Mouse (Mus musculus) olfactory bulb, adult 2 months (tissue): ENCODE measurements around the gene Zc3h12d. TPM values are rescaled to one million over a fixed set of nuclear protein-coding genes. Genes with fewer than 3 reads are reported as not detected.
A peak's percentile ranks its signal among the peaks of the same experiment; 100 is the strongest.
"Not testable (repeated sequence)": the region's sequence is repeated elsewhere in the genome, so short reads cannot be mapped to it uniquely, and the experiment has no call there.

Experiments
- H3K27ac ChIP-seq: fragments of 200-500 bp; 2 replicates; pipeline ENCODE4 v1.5.1; 2012; ENCODE audit warnings: low read depth, low read length; ENCODE audit not compliant: insufficient read depth
- H3K4me1 ChIP-seq: fragments of 200-500 bp; 2 replicates; pipeline ENCODE4 v1.6.1; 2012; ENCODE audit warnings: low read length; ENCODE audit not compliant: control insufficient read depth, insufficient read depth
- H3K4me3 ChIP-seq: fragments of 200-500 bp; 2 replicates; pipeline ENCODE4 v1.5.1; 2012; ENCODE audit warnings: mild to moderate bottlenecking, low read depth, low read length, moderate library complexity; ENCODE audit not compliant: insufficient read depth
- CTCF ChIP-seq: fragments of 200-500 bp; IDR thresholded peaks from 2 replicates; pipeline ENCODE4 v1.5.1; 2012; ENCODE audit warnings: low read depth, mild to moderate bottlenecking, low read length, moderate library complexity; ENCODE audit not compliant: insufficient read depth
- POLR2A ChIP-seq: fragments of 200-500 bp; IDR thresholded peaks from 2 replicates; pipeline ENCODE4 v1.6.1; 2012; ENCODE audit warnings: mild to moderate bottlenecking, low read depth, low read length, moderate library complexity; ENCODE audit not compliant: insufficient read depth
- WGBS: fragments of 180-500 bp; shearing (Covaris S2); methylation state at CpG from one replicate; pipeline ENCODE4 v1.1.7; 2018; 5-methylcytosine and 5-hydroxymethylcytosine counted together
- polyA plus RNA-seq: library from polyadenylated mRNA; stranded (reverse); fragments of >200 nt; gene quantifications from 2 replicates; pipeline ENCODE4 v1.2.4, GENCODE M21; 2012; ENCODE audit warnings: low replicate concordance; ENCODE audit not compliant: missing spikeins, insufficient read depth, insufficient read length

The Zc3h12d gene
- polyA plus RNA-seq, 1 experiment, result not detected

DNA sequence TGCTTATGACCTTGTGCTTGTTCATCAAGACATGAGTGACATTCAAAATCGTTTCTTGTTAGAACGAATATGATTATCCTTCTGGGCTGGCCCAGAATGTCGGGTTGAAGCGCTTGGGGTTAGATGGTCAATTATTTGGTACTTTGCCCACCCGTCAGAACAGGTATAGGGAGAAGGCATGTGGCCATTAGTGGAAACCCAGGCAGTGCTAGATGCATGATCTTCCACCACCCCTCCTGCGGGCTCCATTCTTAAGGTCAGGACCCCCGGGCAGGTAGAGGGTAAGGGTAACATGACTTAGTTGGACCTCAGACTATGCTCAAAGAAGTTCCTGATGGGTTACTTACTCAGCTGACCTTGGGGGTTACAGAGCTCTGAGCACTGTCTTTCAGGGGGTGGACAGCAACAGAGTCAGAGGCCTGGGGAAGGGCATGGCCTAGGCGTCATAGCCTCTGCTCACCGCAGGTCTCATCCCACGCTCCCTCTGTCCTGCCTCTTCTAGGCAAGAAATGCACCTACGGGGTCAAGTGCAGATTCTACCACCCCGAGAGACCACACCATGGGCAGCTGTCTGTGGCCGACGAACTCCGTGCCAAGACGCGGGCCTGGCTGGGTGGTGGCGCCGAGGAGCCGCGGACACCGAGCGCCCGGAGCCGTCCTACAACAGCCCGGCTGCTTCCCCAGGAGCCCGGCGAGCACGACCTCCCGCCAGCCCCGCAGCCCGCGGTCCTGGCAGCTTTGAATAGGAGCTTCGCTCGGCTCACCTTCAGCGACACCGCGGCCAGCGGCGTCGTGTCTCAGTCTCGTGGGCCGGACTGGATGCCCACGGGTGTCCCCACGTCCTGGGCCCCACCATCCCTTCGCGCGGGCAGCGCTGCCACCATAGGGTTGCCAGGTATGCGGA lies 34.7 kb downstream of the Zc3h12d start:
- WGBS, result 22% methylated on average over 50 of the region's 50 CpGs
- no peak overlapping the region for H3K27ac ChIP-seq

DNA sequence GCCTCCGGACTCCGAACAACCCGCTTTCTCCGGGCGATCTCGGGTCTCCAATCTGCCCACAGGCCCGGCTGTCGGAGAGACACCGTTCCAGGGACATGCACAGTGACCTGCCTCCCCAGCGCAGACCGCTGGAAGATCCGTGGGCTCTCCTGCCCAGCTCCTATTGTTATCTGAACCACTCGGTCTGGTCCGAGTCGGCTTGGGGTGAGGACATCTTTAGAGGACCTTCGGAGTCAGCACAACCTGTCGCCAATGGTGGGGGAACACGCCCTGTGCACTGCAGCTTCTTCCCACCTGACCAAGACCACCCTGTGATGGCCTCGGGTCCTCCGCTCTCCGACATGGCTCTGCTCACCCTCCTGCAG lies 35.4 kb downstream of the Zc3h12d start:
- Histone ChIP-seq H3K27ac (no peak overlapping the region), H3K4me3 (peak overlapping the region; percentile 16), H3K4me1 (peaks cover 13% of the 10 kb centered on the region; the same call in 1 of the 2 replicates)
- TF ChIP-seq POLR2A, result no peak
- no peak for TF ChIP-seq CTCF
- WGBS, result 30% methylated on average over 21 of the region's 21 CpGs

More for the DNA sequence above, 34.7 kb downstream of the Zc3h12d start:
- TF ChIP-seq POLR2A (no peak), CTCF (no peak)
- H3K4me3 ChIP-seq, result peak overlapping the region; percentile 16
- H3K4me1 ChIP-seq, result peaks cover 13% of the 10 kb centered on the region; the same call in 1 of the 2 replicates

DNA sequence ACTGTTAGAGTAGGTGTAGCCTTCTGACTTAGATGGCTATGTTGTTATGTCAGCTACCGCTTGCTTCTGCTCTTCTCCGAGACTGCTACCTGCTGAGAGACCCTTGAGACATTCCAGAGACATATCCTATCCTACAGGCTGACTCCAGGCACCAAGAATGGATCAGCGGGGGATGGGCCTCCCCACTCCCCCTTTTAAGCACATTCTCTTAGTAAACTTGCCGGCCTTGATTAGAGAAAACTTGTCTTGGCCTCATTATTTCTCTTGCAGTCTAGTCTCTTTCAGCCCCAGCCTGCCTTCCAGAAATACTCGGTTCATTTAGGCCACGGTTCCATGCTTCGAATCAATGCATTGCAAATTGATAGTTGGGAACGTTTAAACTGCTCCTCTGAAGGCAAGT lies 37.5 kb downstream of the Zc3h12d start:
- 51% methylated on average over 8 of the region's 8 CpGs for WGBS
- H3K4me1 ChIP-seq, result peaks cover 13% of the 10 kb centered on the region; the same call in 1 of the 2 replicates
- TF ChIP-seq POLR2A, result no peak
- no peak for TF ChIP-seq CTCF
- H3K4me3 ChIP-seq, result no peak overlapping the region
- H3K27ac ChIP-seq, result no peak overlapping the region

DNA sequence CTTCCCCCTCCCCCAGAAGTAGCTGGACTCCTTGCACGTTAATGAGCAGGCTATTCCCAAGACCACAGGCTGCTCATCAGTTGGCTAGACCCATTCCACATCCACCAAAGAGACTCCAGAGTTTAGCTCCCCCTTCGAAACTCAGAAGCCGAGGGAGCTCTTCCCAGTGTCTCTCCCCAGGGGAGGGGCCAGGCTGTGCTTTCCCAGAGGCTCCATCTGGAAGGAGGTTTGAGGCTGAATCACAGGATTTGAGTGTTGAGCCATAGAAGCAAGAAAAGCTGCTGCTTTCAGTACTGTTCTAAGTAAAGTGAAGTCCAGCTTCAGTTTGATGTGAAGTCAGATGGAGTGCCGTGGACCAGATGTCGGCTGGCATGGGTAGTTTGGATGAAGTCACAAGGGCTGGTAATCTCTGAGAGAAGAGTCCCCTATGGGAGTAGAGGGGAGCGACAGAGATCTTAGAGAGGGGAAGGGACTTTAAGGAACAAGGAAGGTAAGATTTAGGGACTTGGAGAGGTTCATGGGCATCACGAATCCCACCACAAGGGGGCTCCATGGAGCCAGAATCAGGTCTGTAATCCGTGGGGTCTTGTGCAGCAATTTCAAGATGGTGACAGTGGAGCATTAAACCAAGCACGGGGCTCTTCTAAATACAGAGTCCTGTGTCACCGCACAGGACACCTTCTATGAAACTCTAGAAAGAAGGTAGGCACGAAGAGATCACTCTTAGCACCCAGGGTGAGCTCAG lies 38.5 kb downstream of the Zc3h12d start:
- H3K4me1 ChIP-seq, result peaks cover 13% of the 10 kb centered on the region; the same call in 1 of the 2 replicates
- H3K4me3 ChIP-seq, result no peak overlapping the region
- TF ChIP-seq POLR2A (no peak), CTCF (no peak)
- WGBS, result 62% methylated on average over 11 of the region's 11 CpGs
- H3K27ac ChIP-seq, result no peak overlapping the region

DNA sequence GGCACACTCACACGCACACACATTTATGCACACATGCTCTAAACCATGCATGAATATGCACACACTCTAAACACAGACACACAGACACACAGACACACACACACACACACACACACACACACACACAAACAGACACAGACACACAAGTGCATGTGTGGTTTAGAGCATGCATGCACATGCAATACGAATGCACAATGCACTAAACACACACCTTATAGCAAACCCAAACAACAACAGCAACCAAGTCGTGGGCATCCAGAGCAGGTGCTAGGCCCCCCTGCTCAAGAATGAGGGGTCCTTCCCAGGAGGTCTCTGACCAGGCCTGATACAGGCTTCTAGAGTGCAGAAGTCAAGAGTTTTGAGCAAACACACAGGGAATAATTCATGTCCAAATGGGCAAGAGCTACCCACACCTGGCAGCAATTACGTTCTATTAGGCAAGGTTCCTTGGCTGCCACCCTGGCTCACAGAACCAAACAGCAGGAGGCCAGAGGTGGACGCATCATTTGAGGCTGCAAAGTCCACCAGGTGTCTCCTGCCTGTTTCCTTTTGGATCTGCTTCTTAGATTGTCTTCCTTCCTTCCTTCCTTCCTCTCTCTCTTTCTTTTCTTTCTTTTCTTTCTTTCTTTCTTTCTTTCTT lies 39.2 kb downstream of the Zc3h12d start:
- TF ChIP-seq POLR2A, result no peak
- TF ChIP-seq CTCF, result no peak
- no peak overlapping the region for H3K4me3 ChIP-seq
- H3K4me1 ChIP-seq, result peaks cover 13% of the 10 kb centered on the region; the same call in 1 of the 2 replicates
- no peak overlapping the region for H3K27ac ChIP-seq
- 92% methylated on average over 5 of the region's 5 CpGs for whole genome bisulfite sequencing

DNA sequence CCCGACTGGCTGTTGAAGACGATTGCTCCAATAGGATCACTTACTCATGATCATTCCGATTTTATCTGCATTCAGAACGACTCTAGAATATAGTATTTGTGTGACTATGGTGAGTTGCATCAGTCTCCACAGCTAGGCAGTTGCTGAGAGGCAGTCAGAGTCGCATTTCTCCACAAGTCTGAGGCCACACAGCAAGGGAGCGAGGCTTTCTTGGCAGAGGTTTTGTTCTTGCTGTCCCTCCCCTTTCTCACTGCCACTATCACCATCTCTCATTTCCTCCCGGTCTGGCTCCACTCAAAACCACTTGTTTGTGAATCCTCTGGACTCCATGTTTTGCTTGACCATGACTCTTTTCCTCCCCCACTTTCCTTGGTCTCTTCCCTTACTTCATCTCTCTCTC lies 41.9 kb downstream of the Zc3h12d start:
- TF ChIP-seq POLR2A (no peak), CTCF (no peak)
- 77% methylated on average over 7 of the region's 7 CpGs for whole genome bisulfite sequencing
- Histone ChIP-seq H3K27ac (no peak overlapping the region), H3K4me1 (peaks cover 4% of the 10 kb centered on the region; the same call in 1 of the 2 replicates), H3K4me3 (no peak overlapping the region)

DNA sequence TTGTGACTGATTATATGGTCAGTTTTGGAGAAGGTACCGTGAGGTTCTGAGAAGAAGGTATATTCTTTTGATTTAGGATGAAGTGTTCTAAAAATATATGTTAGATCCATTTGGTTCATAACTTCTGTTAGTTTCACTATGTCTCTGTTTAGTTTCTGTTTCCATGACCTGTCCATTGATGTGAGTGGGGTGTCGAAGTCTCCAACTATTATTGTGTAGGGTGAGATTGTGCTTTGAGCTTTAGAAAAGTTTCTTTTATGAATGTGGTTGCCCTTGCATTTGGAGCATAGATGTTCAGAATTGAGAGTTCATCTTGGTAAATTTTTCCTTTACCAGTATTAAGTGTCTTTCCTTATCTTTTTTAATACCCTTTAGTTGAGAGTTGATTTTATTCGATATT lies 48.0 kb downstream of the Zc3h12d start:
- 94% methylated on average over 3 of the region's 3 CpGs for WGBS
- not testable (repeated sequence) for H3K4me3 ChIP-seq, H3K4me1 ChIP-seq, H3K27ac ChIP-seq

DNA sequence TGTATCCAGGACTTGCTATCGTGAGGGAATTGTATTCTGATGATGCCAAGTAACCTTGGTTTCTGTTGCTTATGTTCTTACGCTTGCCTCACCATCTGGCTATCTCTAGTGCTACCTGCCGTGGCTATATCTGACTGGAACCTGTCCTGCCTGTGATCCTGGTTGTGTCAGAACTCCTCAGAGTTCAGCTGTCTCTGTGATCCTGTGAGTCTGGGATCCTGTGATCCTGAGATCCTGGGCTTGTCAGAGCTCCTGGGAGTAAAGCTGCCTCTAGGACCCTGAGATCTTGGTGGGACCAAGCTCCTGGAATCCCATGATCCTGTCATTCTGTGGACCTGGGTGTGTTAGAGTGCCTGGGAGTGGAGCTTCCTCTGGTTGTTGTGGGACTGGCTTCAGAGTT lies 49.7 kb downstream of the Zc3h12d start:
- Histone ChIP-seq H3K4me1 (no peaks in the 10 kb centered on the region), H3K27ac (no peak overlapping the region), H3K4me3 (no peak overlapping the region)
- TF ChIP-seq CTCF, result no peak
- WGBS, result 93% methylated on average over 3 of the region's 3 CpGs

DNA sequence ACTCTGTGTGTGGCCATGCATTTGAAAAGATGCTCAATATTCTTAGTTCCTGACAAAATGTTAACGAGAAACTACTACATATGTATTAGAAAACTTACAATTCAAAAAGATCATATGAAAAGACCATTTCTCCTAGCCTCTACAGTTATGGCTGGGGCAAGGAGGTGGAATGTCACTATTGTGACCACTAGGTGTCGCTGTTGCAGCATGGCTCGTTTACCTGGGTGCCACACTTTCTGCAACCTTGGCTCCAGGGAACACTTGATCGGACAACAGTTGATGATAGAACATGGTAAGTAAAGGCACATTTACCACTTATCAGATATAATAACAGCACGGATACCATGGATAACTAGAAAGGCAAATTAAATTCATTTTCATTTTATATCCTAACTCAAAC lies 51.3 kb downstream of the Zc3h12d start:
- H3K4me1 ChIP-seq, result no peaks in the 10 kb centered on the region
- WGBS, result 3% methylated on average over 5 of the region's 5 CpGs
- TF ChIP-seq POLR2A (no peak), CTCF (peak; percentile 55)
- H3K4me3 ChIP-seq, result no peak overlapping the region
- no peak overlapping the region for H3K27ac ChIP-seq
